Mouse (Mus musculus) heart, postnatal 0 days (tissue): ENCODE measurements around the gene Mrpl42. TPM values are rescaled to one million over a fixed set of nuclear protein-coding genes. Genes with fewer than 3 reads are reported as not detected.

Experiments used
- ATAC-seq: fragments of 200-750 bp; cut with Nextera tagmentation; 2 replicates; pipeline ENCODE4 v1.8.0; 2017; ENCODE audit warnings: low read depth, moderate number of reproducible peaks, moderate library complexity; ENCODE audit not compliant: insufficient read depth
- DNase-seq: peaks from one replicate; pipeline ENCODE4 v3.0.0-alpha.2; 2016; ENCODE audit warnings: low spot score
- H3K27ac ChIP-seq: fragments of 300-500 bp; sonication (generic); 2 replicates; pipeline ENCODE4 v1.5.1; 2014; ENCODE audit warnings: low read depth, mild to moderate bottlenecking
- H3K27me3 ChIP-seq: fragments of 300-500 bp; sonication (generic); 2 replicates; pipeline ENCODE4 v1.6.1; 2014; ENCODE audit warnings: low read length, mixed read lengths; ENCODE audit not compliant: control insufficient read depth, insufficient read depth
- H3K36me3 ChIP-seq: fragments of 300-500 bp; sonication (generic); replicated peaks from 2 replicates; pipeline ENCODE4 v1.6.1; 2014; ENCODE audit warnings: low read length, mixed read lengths; ENCODE audit not compliant: control insufficient read depth, insufficient read depth
- H3K4me1 ChIP-seq: fragments of 300-500 bp; sonication (generic); 2 replicates; pipeline ENCODE4 v1.6.1; 2014; ENCODE audit warnings: antibody characterized with exemption; ENCODE audit not compliant: control insufficient read depth, insufficient read depth
- H3K4me2 ChIP-seq: fragments of 300-500 bp; sonication (generic); 2 replicates; pipeline ENCODE4 v1.6.1; 2014; ENCODE audit warnings: low read depth, mild to moderate bottlenecking, low read length, moderate library complexity
- H3K4me3 ChIP-seq: fragments of 300-500 bp; sonication (generic); 2 replicates; pipeline ENCODE4 v1.5.1; 2014; ENCODE audit warnings: low read depth, low read length
- H3K9ac ChIP-seq: fragments of 300-500 bp; sonication (generic); replicated peaks from 2 replicates; pipeline ENCODE4 v1.6.1; 2014; ENCODE audit warnings: low read depth, low read length, mixed read lengths
- H3K9me3 ChIP-seq: fragments of 300-500 bp; sonication (generic); replicated peaks from 2 replicates; pipeline ENCODE4 v1.6.1; 2016; ENCODE audit warnings: low read length; ENCODE audit not compliant: control insufficient read depth
- CTCF ChIP-seq: IDR thresholded peaks from 2 replicates; pipeline ENCODE4 v1.5.1; 2016; ENCODE audit warnings: antibody characterized with exemption, control low read depth, low read depth
- EP300 ChIP-seq: IDR thresholded peaks from 2 replicates; pipeline ENCODE4 v1.6.1; 2016; ENCODE audit warnings: antibody characterized with exemption, low read depth
- WGBS: fragments of 180-500 bp; shearing (Covaris S2); extraction: QIAGEN DNeasy Blood & Tissue Kit; methylation state at CpG from one replicate; pipeline ENCODE4 v1.1.7; 2014; 5-methylcytosine and 5-hydroxymethylcytosine counted together
- polyA plus RNA-seq: library from polyadenylated mRNA; unstranded; fragments of >200 nt; fragmentation: Nextera tagmentation; extraction: Ambion mirVana; gene quantifications from 2 replicates; pipeline ENCODE4 v1.2.1, GENCODE M21; 2015
- total RNA-seq: library from RNA; depleted of rRNA; stranded (reverse); fragments of >200 nt; gene quantifications from 2 replicates; pipeline ENCODE4 v1.2.3, GENCODE M21; 2014; ENCODE audit warnings: low replicate concordance

Mrpl42 gene
- total and polyA plus RNA-seq, 2 experiments from 2014 or later = 645 to 928 TPM

GRCm38 (mm10) chr10:95457367-95458049, 44.2 kb downstream of the Mrpl42 start:
- H3K4me1 ChIP-seq = no peaks in the 10 kb centered on the region
- no peak overlapping the region for H3K9ac ChIP-seq
- TF ChIP-seq EP300 = no peak
- no peak for TF ChIP-seq CTCF
- H3K36me3 ChIP-seq = no peaks in the 10 kb centered on the region
- no peaks in the 10 kb centered on the region for H3K27me3 ChIP-seq
- no peak for ATAC-seq
- no peaks in the 10 kb centered on the region for H3K9me3 ChIP-seq
- no peak overlapping the region for H3K4me2 ChIP-seq
- no peak overlapping the region for H3K27ac ChIP-seq
- no peak for DNase-seq
- 61% methylated on average over 8 of the region's 8 CpGs for WGBS
- no peak overlapping the region for H3K4me3 ChIP-seq

GRCm38 (mm10) chr10:95456103-95456502, 45.6 kb downstream of the Mrpl42 start:
- Histone ChIP-seq H3K4me1 (no peaks in the 10 kb centered on the region), H3K36me3 (no peaks in the 10 kb centered on the region), H3K27me3 (no peaks in the 10 kb centered on the region), H3K9ac (no peak overlapping the region), H3K4me3 (no peak overlapping the region), H3K9me3 (no peaks in the 10 kb centered on the region), H3K4me2 (no peak overlapping the region), H3K27ac (no peak overlapping the region)
- TF ChIP-seq CTCF (no peak), EP300 (no peak)
- 64% methylated on average over 2 of the region's 2 CpGs for WGBS
- DNase-seq (no peak), ATAC-seq (no peak)

GRCm38 (mm10) chr10:95453282-95453681, 48.5 kb downstream of the Mrpl42 start:
- Histone ChIP-seq H3K27ac (no peak overlapping the region), H3K4me1 (no peaks in the 10 kb centered on the region), H3K36me3 (no peaks in the 10 kb centered on the region), H3K4me3 (no peak overlapping the region), H3K9ac (no peak overlapping the region), H3K4me2 (no peak overlapping the region), H3K27me3 (no peaks in the 10 kb centered on the region), H3K9me3 (no peaks in the 10 kb centered on the region)
- ATAC-seq = no peak
- TF ChIP-seq CTCF = no peak
- no peak for TF ChIP-seq EP300
- DNase-seq = no peak
- WGBS = 80% methylated on average over 5 of the region's 5 CpGs

- Histone ChIP-seq H3K27me3 (no peaks in the 10 kb centered on the region), H3K36me3 (no peaks in the 10 kb centered on the region), H3K4me3 (no peak overlapping the region), H3K9me3 (no peaks in the 10 kb centered on the region), H3K4me2 (no peak overlapping the region), H3K4me1 (no peaks in the 10 kb centered on the region), H3K27ac (no peak overlapping the region), H3K9ac (no peak overlapping the region)
- TF ChIP-seq EP300 = no peak
- no peak for ATAC-seq
- WGBS = 29% methylated on average over 6 of the region's 6 CpGs
- no peak for DNase-seq
Observed at GRCm38 (mm10) chr10:95449033-95449432, 52.7 kb downstream of the Mrpl42 start.

GRCm38 (mm10) chr10:95447954-95448353, 53.8 kb downstream of the Mrpl42 start:
- no peaks in the 10 kb centered on the region for H3K36me3 ChIP-seq
- H3K4me2 ChIP-seq = no peak overlapping the region
- ATAC-seq = no peak
- no peaks in the 10 kb centered on the region for H3K9me3 ChIP-seq
- TF ChIP-seq EP300 (no peak), CTCF (no peak)
- no peak overlapping the region for H3K9ac ChIP-seq
- H3K4me3 ChIP-seq = no peak overlapping the region
- no peak overlapping the region for H3K27ac ChIP-seq
- no peaks in the 10 kb centered on the region for H3K27me3 ChIP-seq
- H3K4me1 ChIP-seq = no peaks in the 10 kb centered on the region
- no peak for DNase-seq
- 93% methylated on average over 16 of the region's 16 CpGs for WGBS
